Mouse (Mus musculus): ENCODE measurements around the gene Uso1. TPM values are rescaled to one million over a fixed set of nuclear protein-coding genes. Genes with fewer than 3 reads are reported as not detected.
A peak's percentile ranks its signal among the peaks of the same experiment; 100 is the strongest.

The Uso1 gene
- total RNA-seq, 1 experiment = 51.6 TPM

- peak overlapping the region; percentile 78 for H3K27ac ChIP-seq (ENCODE audit: insufficient read depth, low read depth, low read length, poor library complexity, severe bottlenecking)
- no peak for DNase-seq (ENCODE audit: low read depth, low spot score)
- H3K4me3 ChIP-seq (ENCODE audit: insufficient read depth in 1 of 2, low read depth in 1 of 2, low read length in 2 of 2, poor library complexity in 1 of 2, severe bottlenecking in 1 of 2) = peak overlapping the region; percentile 37 to 42
- H3K9me3 ChIP-seq (ENCODE audit: control insufficient read depth, insufficient read depth, low read depth, low read length) = no peaks in the 10 kb centered on the region
- H3K9ac ChIP-seq (ENCODE audit: insufficient read depth, low read depth, low read length, poor library complexity, severe bottlenecking) = peak overlapping the region; percentile 71
- TF ChIP-seq ZNF384 (IDR thresholded peaks at IDR 0.05; ENCODE audit: low read depth, low read length) (no peak), ZC3H11A (IDR thresholded peaks at IDR 0.05; ENCODE audit: borderline replicate concordance, low read depth, low read length) (no peak), MAFK (IDR thresholded peaks at IDR 0.05; ENCODE audit: insufficient read depth, low read depth, low read length) (no peak), HCFC1 (IDR thresholded peaks at IDR 0.05; ENCODE audit: borderline replicate concordance, insufficient read depth, low read length) (no peak), CHD2 (IDR thresholded peaks at IDR 0.05; ENCODE audit: low read depth, low read length) (no peak)
- in situ Hi-C loops (cut with MboI; ENCODE audit: low sequenced_read_pairs in 2 of 2, unreplicated experiment in 2 of 2) = no loop called here
- peaks cover 5 to 26% of the 10 kb centered on the region in 2 experiments for H3K4me1 ChIP-seq (ENCODE audit: control insufficient read depth in 2 of 2, insufficient read depth in 2 of 2, low read length in 2 of 2, poor library complexity in 1 of 2)
- H3K36me3 ChIP-seq (ENCODE audit: control insufficient read depth, insufficient read depth, low read length, poor library complexity, severe bottlenecking) = no peaks in the 10 kb centered on the region
Observed at GRCm38 (mm10) chr5:92103816-92104415, 33.8 kb upstream of the Uso1 start.

- TF ChIP-seq ZNF384 (IDR thresholded peaks at IDR 0.05; ENCODE audit: low read depth, low read length) = no peak
- TF ChIP-seq HCFC1 (IDR thresholded peaks at IDR 0.05; ENCODE audit: borderline replicate concordance, insufficient read depth, low read length) = no peak
- TF ChIP-seq MAFK (IDR thresholded peaks at IDR 0.05; ENCODE audit: insufficient read depth, low read depth, low read length) = no peak
- no peak for TF ChIP-seq CHD2 (IDR thresholded peaks at IDR 0.05; ENCODE audit: low read depth, low read length)
- TF ChIP-seq ZC3H11A (IDR thresholded peaks at IDR 0.05; ENCODE audit: borderline replicate concordance, low read depth, low read length) = no peak
- in situ Hi-C loops (cut with MboI; ENCODE audit: low sequenced_read_pairs in 2 of 2, unreplicated experiment in 2 of 2) = no loop called here
- no peak for DNase-seq (ENCODE audit: low read depth, low spot score)
Observed at GRCm38 (mm10) chr5:92106327-92107125, 31.2 kb upstream of the Uso1 start.

GRCm38 (mm10) chr5:92107282-92107681 is 30.5 kb upstream of the Uso1 start:
- Histone ChIP-seq H3K27ac (ENCODE audit: insufficient read depth, low read depth, low read length, poor library complexity, severe bottlenecking) (peak overlapping the region; percentile 96), H3K9ac (ENCODE audit: insufficient read depth, low read depth, low read length, poor library complexity, severe bottlenecking) (no peak overlapping the region), H3K4me1 (ENCODE audit: control insufficient read depth in 2 of 2, insufficient read depth in 2 of 2, low read length in 2 of 2, poor library complexity in 1 of 2) (peaks cover 3 to 16% of the 10 kb centered on the region in 2 experiments), H3K36me3 (ENCODE audit: control insufficient read depth, insufficient read depth, low read length, poor library complexity, severe bottlenecking) (no peaks in the 10 kb centered on the region), H3K4me3 (ENCODE audit: insufficient read depth in 1 of 2, low read depth in 1 of 2, low read length in 2 of 2, poor library complexity in 1 of 2, severe bottlenecking in 1 of 2) (no peak overlapping the region), H3K9me3 (ENCODE audit: control insufficient read depth, insufficient read depth, low read depth, low read length) (no peaks in the 10 kb centered on the region)
- DNase-seq (ENCODE audit: low read depth, low spot score) = no peak
- no peak for TF ChIP-seq ZC3H11A (IDR thresholded peaks at IDR 0.05; ENCODE audit: borderline replicate concordance, low read depth, low read length)
- no peak for TF ChIP-seq ZNF384 (IDR thresholded peaks at IDR 0.05; ENCODE audit: low read depth, low read length)
- TF ChIP-seq CHD2 (IDR thresholded peaks at IDR 0.05; ENCODE audit: low read depth, low read length) = no peak
- TF ChIP-seq HCFC1 (IDR thresholded peaks at IDR 0.05; ENCODE audit: borderline replicate concordance, insufficient read depth, low read length) = no peak
- TF ChIP-seq MAFK (IDR thresholded peaks at IDR 0.05; ENCODE audit: insufficient read depth, low read depth, low read length) = no peak
- in situ Hi-C loops (cut with MboI; ENCODE audit: low sequenced_read_pairs in 2 of 2, unreplicated experiment in 2 of 2) = no loop called here

More at GRCm38 (mm10) chr5:92106327-92107125, 31.2 kb upstream of the Uso1 start:
- Histone ChIP-seq H3K9ac (ENCODE audit: insufficient read depth, low read depth, low read length, poor library complexity, severe bottlenecking) (peak overlapping the region; percentile 74; the same call in 1 of the 2 replicates), H3K4me1 (ENCODE audit: control insufficient read depth in 2 of 2, insufficient read depth in 2 of 2, low read length in 2 of 2, poor library complexity in 1 of 2) (peaks cover 3 to 20% of the 10 kb centered on the region in 2 experiments), H3K36me3 (ENCODE audit: control insufficient read depth, insufficient read depth, low read length, poor library complexity, severe bottlenecking) (no peaks in the 10 kb centered on the region), H3K27ac (ENCODE audit: insufficient read depth, low read depth, low read length, poor library complexity, severe bottlenecking) (peak overlapping the region; percentile 96), H3K9me3 (ENCODE audit: control insufficient read depth, insufficient read depth, low read depth, low read length) (no peaks in the 10 kb centered on the region), H3K4me3 (ENCODE audit: insufficient read depth in 1 of 2, low read depth in 1 of 2, low read length in 2 of 2, poor library complexity in 1 of 2, severe bottlenecking in 1 of 2) (peak overlapping the region; percentile 26 to 54)

- Histone ChIP-seq H3K27ac (ENCODE audit: insufficient read depth, low read depth, low read length, poor library complexity, severe bottlenecking) (peak overlapping the region; percentile 94), H3K9me3 (ENCODE audit: control insufficient read depth, insufficient read depth, low read depth, low read length) (no peaks in the 10 kb centered on the region), H3K4me3 (ENCODE audit: insufficient read depth in 1 of 2, low read depth in 1 of 2, low read length in 2 of 2, poor library complexity in 1 of 2, severe bottlenecking in 1 of 2) (peak overlapping the region; percentile 9 to 41; a peak in 1 of 4 replicates), H3K36me3 (ENCODE audit: control insufficient read depth, insufficient read depth, low read length, poor library complexity, severe bottlenecking) (no peaks in the 10 kb centered on the region), H3K9ac (ENCODE audit: insufficient read depth, low read depth, low read length, poor library complexity, severe bottlenecking) (peak overlapping the region; percentile 51), H3K4me1 (ENCODE audit: control insufficient read depth in 2 of 2, insufficient read depth in 2 of 2, low read length in 2 of 2, poor library complexity in 1 of 2) (peaks cover 0 to 13% of the 10 kb centered on the region in 2 experiments; a peak in 2 of 4 replicates)
- TF ChIP-seq MAFK (IDR thresholded peaks at IDR 0.05; ENCODE audit: insufficient read depth, low read depth, low read length) = no peak
- TF ChIP-seq CHD2 (IDR thresholded peaks at IDR 0.05; ENCODE audit: low read depth, low read length) = no peak
- no peak for TF ChIP-seq ZC3H11A (IDR thresholded peaks at IDR 0.05; ENCODE audit: borderline replicate concordance, low read depth, low read length)
- TF ChIP-seq HCFC1 (IDR thresholded peaks at IDR 0.05; ENCODE audit: borderline replicate concordance, insufficient read depth, low read length) = no peak
- TF ChIP-seq ZNF384 (IDR thresholded peaks at IDR 0.05; ENCODE audit: low read depth, low read length) = no peak
- DNase-seq (ENCODE audit: low read depth, low spot score) = no peak
- in situ Hi-C loops (cut with MboI; ENCODE audit: low sequenced_read_pairs in 2 of 2, unreplicated experiment in 2 of 2) = no loop called here
Observed at GRCm38 (mm10) chr5:92110818-92111355, 26.9 kb upstream of the Uso1 start.

All from ES-E14 (cell line).